Mouse (Mus musculus): ENCODE measurements around the gene Hbb-bh1.
"Not testable (repeated sequence)": the region's sequence is repeated elsewhere in the genome, so short reads cannot be mapped to it uniquely, and the experiment has no call there.

DNA sequence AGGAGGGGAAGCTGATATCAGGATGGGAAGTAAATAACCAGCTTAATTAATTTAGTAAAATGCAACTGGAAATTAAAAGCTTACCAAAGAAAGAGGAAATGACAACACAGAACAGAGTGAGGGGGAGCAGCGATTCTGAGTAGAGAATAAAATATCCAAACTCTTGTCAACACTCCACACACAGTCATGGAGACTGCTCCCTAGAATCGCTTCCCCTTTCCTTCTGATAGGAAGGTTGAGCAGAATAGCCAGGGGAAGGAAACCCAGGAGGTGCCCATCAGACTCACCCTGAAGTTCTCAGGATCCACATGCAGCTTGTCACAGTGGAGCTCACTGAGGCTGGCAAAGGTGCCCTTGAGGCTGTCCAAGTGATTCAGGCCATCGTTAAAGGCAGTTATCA lies 29.8 kb downstream of the Hbb-bh1 start:
- TF ChIP-seq POLR2A (IDR thresholded peaks at IDR 0.05; ENCODE audit: borderline replicate concordance, extremely low read depth, insufficient read depth, insufficient read length, poor library complexity, severe bottlenecking); CTCF (IDR thresholded peaks at IDR 0.05; ENCODE audit: borderline replicate concordance, extremely low read depth, insufficient read depth, insufficient read length): not testable (repeated sequence)
